Mouse (Mus musculus): ENCODE data around the gene Ano7.
"Not testable (repeated sequence)": the region's sequence is repeated elsewhere in the genome, so short reads cannot be mapped to it uniquely, and the experiment has no call there.

Gene Ano7

GRCm38 (mm10) chr1:93403403-93403802 is 29.7 kb downstream of the Ano7 start:
- Histone ChIP-seq H3K9me3 (ENCODE audit: low read length) (no peaks in the 10 kb centered on the region), H3K27me3 (ENCODE audit: insufficient read depth, low read length) (peaks cover 38% of the 10 kb centered on the region), H3K36me3 (ENCODE audit: insufficient read depth, low read length) (peaks cover 36% of the 10 kb centered on the region), H3K4me1 (replicated peaks; ENCODE audit: low read depth, low read length) (peaks cover 13% of the 10 kb centered on the region), H3K4me3 (replicated peaks; ENCODE audit: low read length) (no peak overlapping the region)
- TF ChIP-seq NANOG (IDR thresholded peaks at IDR 0.05; ENCODE audit: borderline replicate concordance, low read length) (no peak), POU5F1 (IDR thresholded peaks at IDR 0.05; ENCODE audit: borderline replicate concordance, low read length) (no peak), CTCF (conservative IDR thresholded peaks at IDR 0.05; ENCODE audit: low read length) (no peak)

GRCm38 (mm10) chr1:93432087-93432486 is 58.4 kb downstream of the Ano7 start:
- no peak for TF ChIP-seq POU5F1 (IDR thresholded peaks at IDR 0.05; ENCODE audit: borderline replicate concordance, low read length)
- TF ChIP-seq CTCF (conservative IDR thresholded peaks at IDR 0.05; ENCODE audit: low read length): no peak
- TF ChIP-seq NANOG (IDR thresholded peaks at IDR 0.05; ENCODE audit: borderline replicate concordance, low read length): no peak
- H3K27me3 ChIP-seq (ENCODE audit: insufficient read depth, low read length): no peaks in the 10 kb centered on the region
- no peak overlapping the region for H3K4me3 ChIP-seq (replicated peaks; ENCODE audit: low read length)
- H3K36me3 ChIP-seq (ENCODE audit: insufficient read depth, low read length): peaks cover 91% of the 10 kb centered on the region
- H3K4me1 ChIP-seq (replicated peaks; ENCODE audit: low read depth, low read length): no peaks in the 10 kb centered on the region
- H3K9me3 ChIP-seq (ENCODE audit: low read length): no peaks in the 10 kb centered on the region

- H3K27me3 ChIP-seq (ENCODE audit: insufficient read depth, low read length): no peaks in the 10 kb centered on the region
- TF ChIP-seq POU5F1 (IDR thresholded peaks at IDR 0.05; ENCODE audit: borderline replicate concordance, low read length) (no peak), NANOG (IDR thresholded peaks at IDR 0.05; ENCODE audit: borderline replicate concordance, low read length) (no peak), CTCF (conservative IDR thresholded peaks at IDR 0.05; ENCODE audit: low read length) (no peak)
Measured at GRCm38 (mm10) chr1:93439321-93439720, 65.6 kb downstream of the Ano7 start.

GRCm38 (mm10) chr1:93444405-93445110 is 70.8 kb downstream of the Ano7 start:
- TF ChIP-seq NANOG (IDR thresholded peaks at IDR 0.05; ENCODE audit: borderline replicate concordance, low read length) (no peak), CTCF (conservative IDR thresholded peaks at IDR 0.05; ENCODE audit: low read length) (no peak), POU5F1 (IDR thresholded peaks at IDR 0.05; ENCODE audit: borderline replicate concordance, low read length) (no peak)

More at GRCm38 (mm10) chr1:93439321-93439720, 65.6 kb downstream of the Ano7 start:
- Histone ChIP-seq H3K9me3 (ENCODE audit: low read length) (no peaks in the 10 kb centered on the region), H3K36me3 (ENCODE audit: insufficient read depth, low read length) (peaks cover 83% of the 10 kb centered on the region), H3K4me3 (replicated peaks; ENCODE audit: low read length) (no peak overlapping the region), H3K4me1 (replicated peaks; ENCODE audit: low read depth, low read length) (0 out of 2 replicates have a peak, but pooled peaks cover 1% of the 10 kb centered on the region)

GRCm38 (mm10) chr1:93445111-93445821 is 71.5 kb downstream of the Ano7 start:
- TF ChIP-seq CTCF (conservative IDR thresholded peaks at IDR 0.05; ENCODE audit: low read length): no peak
- no peak for TF ChIP-seq POU5F1 (IDR thresholded peaks at IDR 0.05; ENCODE audit: borderline replicate concordance, low read length)
- TF ChIP-seq NANOG (IDR thresholded peaks at IDR 0.05; ENCODE audit: borderline replicate concordance, low read length): no peak
- Histone ChIP-seq H3K4me1 (replicated peaks; ENCODE audit: low read depth, low read length) (peaks cover 21% of the 10 kb centered on the region), H3K4me3 (replicated peaks; ENCODE audit: low read length) (peak overlapping the region; percentile 81), H3K27me3 (ENCODE audit: insufficient read depth, low read length) (peaks cover 5% of the 10 kb centered on the region), H3K9me3 (ENCODE audit: low read length) (no peaks in the 10 kb centered on the region), H3K36me3 (ENCODE audit: insufficient read depth, low read length) (peaks cover 42% of the 10 kb centered on the region)

More at GRCm38 (mm10) chr1:93444405-93445110, 70.8 kb downstream of the Ano7 start:
- Histone ChIP-seq H3K4me3 (replicated peaks; ENCODE audit: low read length) (peak overlapping the region; percentile 81), H3K27me3 (ENCODE audit: insufficient read depth, low read length) (peaks cover 5% of the 10 kb centered on the region), H3K9me3 (ENCODE audit: low read length) (no peaks in the 10 kb centered on the region), H3K36me3 (ENCODE audit: insufficient read depth, low read length) (peaks cover 49% of the 10 kb centered on the region), H3K4me1 (replicated peaks; ENCODE audit: low read depth, low read length) (peaks cover 20% of the 10 kb centered on the region)

- H3K4me3 ChIP-seq (replicated peaks; ENCODE audit: low read length): peak overlapping the region; percentile 81
- peaks cover 40% of the 10 kb centered on the region for H3K36me3 ChIP-seq (ENCODE audit: insufficient read depth, low read length)
- no peak for TF ChIP-seq POU5F1 (IDR thresholded peaks at IDR 0.05; ENCODE audit: borderline replicate concordance, low read length)
- no peak for TF ChIP-seq NANOG (IDR thresholded peaks at IDR 0.05; ENCODE audit: borderline replicate concordance, low read length)
- TF ChIP-seq CTCF (conservative IDR thresholded peaks at IDR 0.05; ENCODE audit: low read length): no peak
- H3K9me3 ChIP-seq (ENCODE audit: low read length): no peaks in the 10 kb centered on the region
- peaks cover 5% of the 10 kb centered on the region for H3K27me3 ChIP-seq (ENCODE audit: insufficient read depth, low read length)
- peaks cover 21% of the 10 kb centered on the region for H3K4me1 ChIP-seq (replicated peaks; ENCODE audit: low read depth, low read length)
Measured at GRCm38 (mm10) chr1:93445822-93446162, 72.1 kb downstream of the Ano7 start.

GRCm38 (mm10) chr1:93450118-93450517 is 76.4 kb downstream of the Ano7 start:
- not testable (repeated sequence) for H3K4me3 ChIP-seq (replicated peaks; ENCODE audit: low read length); H3K27me3 ChIP-seq (ENCODE audit: insufficient read depth, low read length); H3K9me3 ChIP-seq (ENCODE audit: low read length)
- TF ChIP-seq CTCF (conservative IDR thresholded peaks at IDR 0.05; ENCODE audit: low read length): peak; percentile 36
- peaks cover 33% of the 10 kb centered on the region for H3K4me1 ChIP-seq (replicated peaks; ENCODE audit: low read depth, low read length)
- H3K36me3 ChIP-seq (ENCODE audit: insufficient read depth, low read length): peaks cover 16% of the 10 kb centered on the region; the same call in 1 of the 2 replicates

- Histone ChIP-seq H3K9me3 (ENCODE audit: low read length) (no peaks in the 10 kb centered on the region), H3K4me3 (replicated peaks; ENCODE audit: low read length) (no peak overlapping the region), H3K27me3 (ENCODE audit: insufficient read depth, low read length) (no peaks in the 10 kb centered on the region), H3K36me3 (ENCODE audit: insufficient read depth, low read length) (peaks cover 6% of the 10 kb centered on the region; the same call in 1 of the 2 replicates), H3K4me1 (replicated peaks; ENCODE audit: low read depth, low read length) (peaks cover 42% of the 10 kb centered on the region)
- no peak for TF ChIP-seq NANOG (IDR thresholded peaks at IDR 0.05; ENCODE audit: borderline replicate concordance, low read length)
- TF ChIP-seq POU5F1 (IDR thresholded peaks at IDR 0.05; ENCODE audit: borderline replicate concordance, low read length): no peak
- TF ChIP-seq CTCF (conservative IDR thresholded peaks at IDR 0.05; ENCODE audit: low read length): no peak
Measured at GRCm38 (mm10) chr1:93453721-93454255, 80.1 kb downstream of the Ano7 start.

Data from E14TG2a.4 (cell line).